Mouse (Mus musculus) stomach, postnatal 0 days (tissue): Measurements from ENCODE around the gene Nme1.

Experiments
- CTCF ChIP-seq: IDR thresholded peaks from 2 replicates; pipeline ENCODE4 v1.5.1; 2016; ENCODE audit warnings: antibody characterized with exemption, low read depth, mild to moderate bottlenecking, moderate library complexity
- EP300 ChIP-seq: optimal IDR thresholded peaks from 2 replicates; pipeline ENCODE3; 2016; ENCODE audit warnings: antibody characterized with exemption

DNA sequence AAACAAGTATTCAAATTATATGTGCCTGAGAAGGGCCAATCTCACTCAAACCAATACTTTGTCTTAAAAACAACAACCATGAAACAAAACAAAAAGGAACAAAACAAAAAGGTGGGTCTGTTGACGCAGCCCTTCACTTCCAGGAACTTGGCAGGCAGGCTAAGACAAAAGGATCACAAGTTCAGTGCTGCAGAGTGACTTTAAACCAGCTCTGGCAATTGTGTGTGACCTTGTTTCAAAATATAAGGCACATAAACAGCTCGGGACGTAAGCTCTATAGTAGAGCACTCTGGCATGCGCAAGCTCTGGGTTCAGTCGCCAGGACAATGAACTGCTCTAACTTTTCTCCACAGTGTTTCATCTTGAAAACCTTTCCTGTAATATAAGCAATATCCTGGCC lies 4.6 kb upstream of the Nme1 start:
- TF ChIP-seq CTCF, result no peak
- TF ChIP-seq EP300, result no peak
